Mouse (Mus musculus) liver, embryonic 14.5 days (tissue): ENCODE results near the gene Rbm14. TPM values are rescaled to one million over a fixed set of nuclear protein-coding genes. Genes with fewer than 3 reads are reported as not detected.
A peak's percentile ranks its signal among the peaks of the same experiment; 100 is the strongest.

ENCODE experiments used
- ATAC-seq: fragments of 200-750 bp; cut with Nextera tagmentation; 2 replicates; pipeline ENCODE4 v1.8.0; 2017; ENCODE audit warnings: moderate number of reproducible peaks, mild to moderate bottlenecking, moderate library complexity; ENCODE audit not compliant: insufficient read depth
- DNase-seq, 3 experiments: peaks; one replicate each; pipeline ENCODE4 v3.0.0-alpha.2; 2012 to 2013; ENCODE audit warnings: low read depth in 3 of 3, low spot score in 3 of 3
- H3K27ac ChIP-seq: fragments of 300-500 bp; sonication (generic); 2 replicates; pipeline ENCODE4 v1.5.1; 2014; ENCODE audit warnings: moderate library complexity, mild to moderate bottlenecking, control low read depth, inconsistent platforms
- H3K27me3 ChIP-seq: fragments of 300-500 bp; sonication (generic); 2 replicates; pipeline ENCODE4 v1.6.1; 2014; ENCODE audit warnings: mild to moderate bottlenecking, low read length, moderate library complexity; ENCODE audit not compliant: control insufficient read depth, insufficient read depth
- H3K36me3 ChIP-seq: fragments of 300-500 bp; sonication (generic); replicated peaks from 2 replicates; pipeline ENCODE4 v1.6.1; 2014; ENCODE audit warnings: low read depth; ENCODE audit not compliant: control insufficient read depth, insufficient read depth
- H3K4me1 ChIP-seq, 2 experiments: fragments of 200-500 bp in 1 of 2; fragments of 300-500 bp in 1 of 2; sonication (generic) in 1 of 2; replicated peaks; 2 replicates each; pipeline ENCODE4 v1.6.1; 2012 to 2014; ENCODE audit warnings: antibody characterized with exemption in 1 of 2, inconsistent platforms in 1 of 2, low read length in 1 of 2; ENCODE audit not compliant: control insufficient read depth in 2 of 2, insufficient read depth in 2 of 2
- H3K4me2 ChIP-seq: fragments of 300-500 bp; sonication (generic); 2 replicates; pipeline ENCODE4 v1.6.1; 2014; ENCODE audit warnings: low read depth, mild to moderate bottlenecking, control low read depth, moderate library complexity
- H3K4me3 ChIP-seq, 2 experiments: fragments of 200-500 bp in 1 of 2; fragments of 300-500 bp in 1 of 2; sonication (generic) in 1 of 2; 2 replicates each; pipeline ENCODE4 v1.5.1; 2012 to 2014; ENCODE audit warnings: low read depth in 2 of 2, low read length in 2 of 2, mild to moderate bottlenecking in 2 of 2, control low read depth in 1 of 2, inconsistent platforms in 1 of 2, moderate library complexity in 1 of 2; ENCODE audit not compliant: insufficient read depth in 1 of 2
- H3K9ac ChIP-seq: fragments of 300-500 bp; sonication (generic); replicated peaks from 2 replicates; pipeline ENCODE4 v1.6.1; 2014; ENCODE audit warnings: mild to moderate bottlenecking, control low read depth, moderate library complexity
- H3K9me3 ChIP-seq: fragments of 300-500 bp; sonication (generic); 2 replicates; pipeline ENCODE4 v1.6.1; 2016; ENCODE audit warnings: low read length, mixed read lengths; ENCODE audit not compliant: control insufficient read depth
- CTCF ChIP-seq: IDR thresholded peaks from 2 replicates; pipeline ENCODE4 v1.5.1; 2016; ENCODE audit warnings: antibody characterized with exemption, low read depth, control low read depth
- EP300 ChIP-seq: IDR thresholded peaks from 2 replicates; pipeline ENCODE4 v1.6.1; 2016; ENCODE audit warnings: antibody characterized with exemption, low read depth
- WGBS: fragments of 180-500 bp; shearing (Covaris S2); extraction: QIAGEN DNeasy Blood & Tissue Kit; methylation state at CpG from one replicate; pipeline ENCODE4 v1.1.7; 2014; ENCODE audit not compliant: insufficient replicate concordance; 5-methylcytosine and 5-hydroxymethylcytosine counted together
- polyA plus RNA-seq, 2 experiments: library from polyadenylated mRNA; depleted of rRNA in 1 of 2; stranded (reverse) in 1 of 2; unstranded in 1 of 2; fragments of >200 nt; fragmentation: Nextera tagmentation in 1 of 2; extraction: Ambion mirVana in 1 of 2; gene quantifications; 2 replicates each; pipeline versions ENCODE4 v1.2.1 to v1.2.3; 2012 to 2014

The Rbm14 gene
- polyA plus RNA-seq (2012; rRNA removed) (23.9 and 27.1 TPM in 2 replicates), polyA plus RNA-seq (2014; fragmentation: Nextera tagmentation; extraction: Ambion mirVana) (30.3 and 35.7 TPM in 2 replicates)

- no peaks in the 10 kb centered on the region for H3K9me3 ChIP-seq
- under 1% methylated on average over 83 of the region's 83 CpGs for WGBS
Observed at GRCm38 (mm10) chr19:4811063-4811908, at the start of gene Rbm14, which contains the start of gene Gm21992. TSS of gene Rbm14 (minus strand) at chr19:4811634. TSS of gene Gm21992 (minus strand) at chr19:4811612.

GRCm38 (mm10) chr19:4859081-4859480 lies 47.6 kb upstream of the Rbm14 start:
- peak; percentile 82 to 86 (median 85) for DNase-seq
- peaks cover 29% of the 10 kb centered on the region for H3K27me3 ChIP-seq
- TF ChIP-seq EP300: peak; percentile 93
- peak; percentile 64 for TF ChIP-seq CTCF
- H3K36me3 ChIP-seq: no peaks in the 10 kb centered on the region
- peak; percentile 98 for ATAC-seq
- no peaks in the 10 kb centered on the region for H3K9me3 ChIP-seq
- H3K4me1 ChIP-seq: peaks cover 27 to 31% of the 10 kb centered on the region in 2 experiments
- H3K27ac ChIP-seq: peak overlapping the region; percentile 96
- H3K4me3 ChIP-seq: peak overlapping the region; percentile 51 to 53
- 27% methylated on average over 6 of the region's 6 CpGs for WGBS
- peak overlapping the region; percentile 69 for H3K4me2 ChIP-seq
- H3K9ac ChIP-seq: peak overlapping the region; percentile 69

More at GRCm38 (mm10) chr19:4811063-4811908, at the start of gene Rbm14, which contains the start of gene Gm21992:
- ATAC-seq (peak; percentile 97), DNase-seq (peak; percentile 98 to 99 (median 99))
- H3K4me3 ChIP-seq: peak within 1 kb of the TSS; percentile 74 to 83
- peaks cover 14 to 20% of the 10 kb centered on the region in 2 experiments for H3K4me1 ChIP-seq
- peak within 1 kb of the TSS; percentile 99 for H3K4me2 ChIP-seq
- peak within 1 kb of the TSS; percentile 92 for H3K27ac ChIP-seq
- H3K9ac ChIP-seq: peak within 1 kb of the TSS; percentile 87
- no peaks in the 10 kb centered on the region for H3K27me3 ChIP-seq
- peak; percentile 26 for TF ChIP-seq CTCF
- TF ChIP-seq EP300: peak; percentile 39; the same call in 1 of the 2 replicates
- peaks cover 6% of the 10 kb centered on the region; the same call in 1 of the 2 replicates for H3K36me3 ChIP-seq

GRCm38 (mm10) chr19:4855951-4856350 lies 44.5 kb upstream of the Rbm14 start:
- Histone ChIP-seq H3K9ac (peak overlapping the region; percentile 52), H3K9me3 (no peaks in the 10 kb centered on the region), H3K4me2 (peak overlapping the region; percentile 96), H3K4me3 (peak overlapping the region; percentile 52 to 56), H3K36me3 (no peaks in the 10 kb centered on the region), H3K27ac (no peak overlapping the region), H3K4me1 (peaks cover 27 to 31% of the 10 kb centered on the region in 2 experiments), H3K27me3 (peaks cover 34% of the 10 kb centered on the region)
- DNase-seq (no peak), ATAC-seq (no peak)
- WGBS: 65% methylated on average over 4 of the region's 4 CpGs
- no peak for TF ChIP-seq CTCF
- no peak for TF ChIP-seq EP300

GRCm38 (mm10) chr19:4855470-4855820 lies 44.0 kb upstream of the Rbm14 start:
- ATAC-seq (no peak), DNase-seq (no peak)
- Histone ChIP-seq H3K9ac (peak overlapping the region; percentile 52), H3K27ac (no peak overlapping the region), H3K36me3 (no peaks in the 10 kb centered on the region), H3K9me3 (no peaks in the 10 kb centered on the region), H3K4me2 (peak overlapping the region; percentile 96), H3K27me3 (peaks cover 34% of the 10 kb centered on the region), H3K4me3 (peak overlapping the region; percentile 52 to 56), H3K4me1 (peaks cover 27 to 31% of the 10 kb centered on the region in 2 experiments)
- TF ChIP-seq EP300 (no peak), CTCF (no peak)
- WGBS: 6% methylated on average over 14 of the region's 14 CpGs
